Mouse (Mus musculus): ENCODE measurements at regions not wholly inside any gene's neighbourhood (a gene's known extent, or its start where the extent isn't known, plus 50 kb on each side); places are given as distances from the start of the nearest gene placed in this dataset.

DNA sequence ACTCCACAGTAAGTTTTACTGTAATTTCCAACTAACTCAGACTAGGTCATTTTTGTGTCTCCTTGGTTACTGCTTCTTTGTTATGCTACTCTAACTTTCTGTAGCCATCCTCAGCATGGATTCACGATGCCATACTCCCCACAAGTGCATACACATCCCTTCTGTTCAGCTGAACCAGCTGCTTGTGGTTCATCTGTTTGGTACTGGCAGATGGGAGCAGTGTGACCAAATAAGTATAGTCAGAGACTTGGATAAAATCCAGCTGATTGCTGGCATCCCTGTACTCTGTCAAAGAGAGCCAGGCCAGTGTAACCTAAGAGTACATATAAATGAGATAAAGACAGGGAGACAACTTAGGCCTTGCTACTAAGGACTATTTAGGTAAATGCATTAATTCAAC lies 283.7 kb upstream of the Dmac1 start:
- Histone ChIP-seq H3K4me2 (replicated peaks) (no peak overlapping the region), H3K27ac (0 out of 2 replicates have a peak overlapping the region, but pooled peaks have one; percentile 32), H3K9ac (no peak overlapping the region), H3K9me3 (ENCODE audit: control insufficient read depth, low read length) (no peaks in the 10 kb centered on the region), H3K27me3 (ENCODE audit: control insufficient read depth, insufficient read depth, low read length) (no peaks in the 10 kb centered on the region), H3K36me3 (replicated peaks; ENCODE audit: control insufficient read depth, insufficient read depth) (no peaks in the 10 kb centered on the region), H3K4me1 (replicated peaks; ENCODE audit: control insufficient read depth, insufficient read depth, low read length) (0 out of 2 replicates have a peak, but pooled peaks cover 4% of the 10 kb centered on the region), H3K4me3 (replicated peaks; ENCODE audit: low read length) (no peak overlapping the region)
- DNase-seq (ENCODE audit: low spot score) = peak; percentile 77
- ATAC-seq (ENCODE audit: low FRiP score) = peak; percentile 92
- 14% methylated on average over 1 of the region's 1 CpGs for whole genome bisulfite sequencing

- WGBS = 84% methylated on average over 2 of the region's 2 CpGs
These were observed 259.7 kb upstream of the Dmac1 start for GRCm38 (mm10) chr4:75537787-75538186.

DNA sequence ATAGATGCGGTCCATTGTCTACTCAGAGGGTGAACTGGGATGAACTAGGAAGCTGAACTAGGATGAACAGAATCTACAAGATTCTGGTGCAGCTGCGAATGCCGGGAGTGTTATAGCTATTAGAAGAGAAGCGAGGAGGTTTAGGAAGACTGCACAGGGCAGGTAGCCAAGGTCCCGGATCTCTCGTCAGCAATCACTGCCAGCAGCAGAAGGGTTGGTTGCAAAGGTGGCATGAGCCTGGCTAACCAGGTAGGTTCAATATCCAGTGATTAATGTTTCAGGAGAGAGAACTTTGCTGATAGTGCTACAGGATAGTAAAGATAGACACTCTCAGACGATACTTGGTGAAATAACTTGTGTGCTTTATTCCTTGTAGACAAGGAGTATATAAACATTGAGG lies 257.0 kb upstream of the Dmac1 start:
- Histone ChIP-seq H3K4me1 (replicated peaks; ENCODE audit: control insufficient read depth, insufficient read depth, low read length) (no peaks in the 10 kb centered on the region), H3K9me3 (ENCODE audit: control insufficient read depth, low read length) (no peaks in the 10 kb centered on the region), H3K4me3 (replicated peaks; ENCODE audit: low read length) (no peak overlapping the region), H3K27ac (no peak overlapping the region), H3K4me2 (replicated peaks) (no peak overlapping the region), H3K9ac (no peak overlapping the region), H3K27me3 (ENCODE audit: control insufficient read depth, insufficient read depth, low read length) (no peaks in the 10 kb centered on the region), H3K36me3 (replicated peaks; ENCODE audit: control insufficient read depth, insufficient read depth) (no peaks in the 10 kb centered on the region)
- WGBS = 93% methylated on average over 7 of the region's 7 CpGs
- no peak for DNase-seq (ENCODE audit: low spot score)
- no peak for ATAC-seq (ENCODE audit: low FRiP score)

More at GRCm38 (mm10) chr4:75537787-75538186, 259.7 kb upstream of the Dmac1 start:
- Histone ChIP-seq H3K9me3 (ENCODE audit: control insufficient read depth, low read length) (no peaks in the 10 kb centered on the region), H3K27ac (no peak overlapping the region), H3K4me2 (replicated peaks) (no peak overlapping the region), H3K36me3 (replicated peaks; ENCODE audit: control insufficient read depth, insufficient read depth) (no peaks in the 10 kb centered on the region), H3K9ac (no peak overlapping the region), H3K27me3 (ENCODE audit: control insufficient read depth, insufficient read depth, low read length) (no peaks in the 10 kb centered on the region), H3K4me1 (replicated peaks; ENCODE audit: control insufficient read depth, insufficient read depth, low read length) (no peaks in the 10 kb centered on the region), H3K4me3 (replicated peaks; ENCODE audit: low read length) (no peak overlapping the region)
- ATAC-seq (ENCODE audit: low FRiP score) = no peak
- no peak for DNase-seq (ENCODE audit: low spot score)

- ATAC-seq (ENCODE audit: low FRiP score) (no peak), DNase-seq (ENCODE audit: low spot score) (no peak)
- 84% methylated on average over 2 of the region's 2 CpGs for WGBS
- no peak overlapping the region for H3K9ac ChIP-seq
- H3K4me1 ChIP-seq (replicated peaks; ENCODE audit: control insufficient read depth, insufficient read depth, low read length) = no peaks in the 10 kb centered on the region
- H3K4me2 ChIP-seq (replicated peaks) = no peak overlapping the region
- H3K27ac ChIP-seq = no peak overlapping the region
- no peaks in the 10 kb centered on the region for H3K9me3 ChIP-seq (ENCODE audit: control insufficient read depth, low read length)
- H3K27me3 ChIP-seq (ENCODE audit: control insufficient read depth, insufficient read depth, low read length) = no peaks in the 10 kb centered on the region
- no peaks in the 10 kb centered on the region for H3K36me3 ChIP-seq (replicated peaks; ENCODE audit: control insufficient read depth, insufficient read depth)
- H3K4me3 ChIP-seq (replicated peaks; ENCODE audit: low read length) = no peak overlapping the region
These were observed 251.5 kb upstream of the Dmac1 start for GRCm38 (mm10) chr4:75529607-75530006.

- Histone ChIP-seq H3K27ac (no peak overlapping the region), H3K9ac (no peak overlapping the region), H3K9me3 (ENCODE audit: control insufficient read depth, low read length) (no peaks in the 10 kb centered on the region), H3K36me3 (replicated peaks; ENCODE audit: control insufficient read depth, insufficient read depth) (no peaks in the 10 kb centered on the region), H3K4me3 (replicated peaks; ENCODE audit: low read length) (no peak overlapping the region), H3K4me2 (replicated peaks) (no peak overlapping the region), H3K27me3 (ENCODE audit: control insufficient read depth, insufficient read depth, low read length) (no peaks in the 10 kb centered on the region), H3K4me1 (replicated peaks; ENCODE audit: control insufficient read depth, insufficient read depth, low read length) (no peaks in the 10 kb centered on the region)
- ATAC-seq (ENCODE audit: low FRiP score) (no peak), DNase-seq (ENCODE audit: low spot score) (no peak)
- 86% methylated on average over 3 of the region's 3 CpGs for WGBS
These were observed 239.5 kb upstream of the Dmac1 start for GRCm38 (mm10) chr4:75517459-75518158.

All from hindbrain, embryonic 14.5 days (tissue).